Mouse (Mus musculus) spleen, adult 2 months (tissue): ENCODE data around the gene Med12l. TPM values are rescaled to one million over a fixed set of nuclear protein-coding genes. Genes with fewer than 3 reads are reported as not detected.

Experiments
- DNase-seq, 2 experiments: peaks; one replicate each; pipeline versions ENCODE4 v3.0.0 to v3.0.0-alpha.2; 2012 to 2021; ENCODE audit warnings: low spot score in 2 of 2, low read depth in 1 of 2
- H3K27ac ChIP-seq: fragments of 200-500 bp; 2 replicates; pipeline ENCODE4 v1.5.1; 2012; ENCODE audit warnings: low read length, inconsistent platforms; ENCODE audit not compliant: insufficient read depth
- H3K27me3 ChIP-seq: fragments of 200-500 bp; 2 replicates; pipeline ENCODE4 v1.6.1; 2012; ENCODE audit warnings: mild to moderate bottlenecking, moderate library complexity, low read length, inconsistent platforms; ENCODE audit not compliant: control insufficient read depth, insufficient read depth
- H3K36me3 ChIP-seq: fragments of 200-500 bp; 2 replicates; pipeline ENCODE4 v1.6.1; 2012; ENCODE audit warnings: mild to moderate bottlenecking, low read length, inconsistent platforms; ENCODE audit not compliant: control insufficient read depth, insufficient read depth
- H3K4me1 ChIP-seq: fragments of 200-500 bp; 2 replicates; pipeline ENCODE4 v1.6.1; 2011; ENCODE audit warnings: inconsistent platforms; ENCODE audit not compliant: control insufficient read depth, insufficient read depth, insufficient read length
- H3K4me3 ChIP-seq: fragments of 200-500 bp; 2 replicates; pipeline ENCODE4 v1.5.1; 2011; ENCODE audit warnings: mild to moderate bottlenecking, inconsistent platforms; ENCODE audit not compliant: insufficient read depth, insufficient read length; ENCODE audit errors: extremely low read depth
- CTCF ChIP-seq: fragments of 200-500 bp; IDR thresholded peaks from 2 replicates; pipeline ENCODE4 v1.5.1; 2011; ENCODE audit warnings: mild to moderate bottlenecking, inconsistent platforms; ENCODE audit not compliant: insufficient read depth, insufficient read length, insufficient replicate concordance; ENCODE audit errors: extremely low read depth
- POLR2A ChIP-seq: fragments of 200-500 bp; IDR thresholded peaks from 2 replicates; pipeline ENCODE4 v1.6.1; 2011; ENCODE audit warnings: low read depth, low read length, inconsistent platforms
- WGBS: fragments of 180-500 bp; shearing (Covaris S2); methylation state at CpG from one replicate; pipeline ENCODE4 v1.1.7; 2018; 5-methylcytosine and 5-hydroxymethylcytosine counted together
- polyA plus RNA-seq: library from polyadenylated mRNA; depleted of rRNA; stranded (reverse); fragments of >200 nt; gene quantifications from 2 replicates; pipeline ENCODE4 v1.2.3, GENCODE M21; 2012

The Med12l gene
- polyA plus RNA-seq, 1 experiment = 2.0 TPM

DNA sequence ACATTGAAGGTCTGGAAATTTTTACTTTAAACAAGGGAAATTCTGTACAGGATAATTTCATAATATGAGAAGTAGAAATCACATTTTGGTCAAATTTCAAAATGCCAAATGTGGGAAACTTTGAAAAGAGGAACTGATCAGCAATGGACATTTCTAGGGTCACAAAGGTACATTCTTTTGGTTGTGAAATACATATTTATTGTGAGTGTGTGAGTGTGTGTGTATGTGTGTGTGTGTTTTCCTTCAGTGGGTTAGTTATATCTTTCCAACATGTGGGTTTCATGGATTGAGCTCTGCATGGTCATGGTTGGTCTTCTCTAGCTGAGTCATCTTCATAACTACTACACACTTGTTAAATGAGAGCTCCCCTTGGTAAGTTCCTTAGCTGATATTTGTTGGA lies 206.8 kb downstream of the Med12l start:
- TF ChIP-seq POLR2A (no peak), CTCF (no peak)
- H3K4me1 ChIP-seq = peaks cover 8% of the 10 kb centered on the region; the same call in 1 of the 2 replicates

GRCm38 (mm10) chr3:59217211-59217610 lies 211.6 kb downstream of the Med12l start:
- no peak for DNase-seq
- no peaks in the 10 kb centered on the region for H3K36me3 ChIP-seq
- H3K27ac ChIP-seq = no peak overlapping the region
- H3K27me3 ChIP-seq = no peaks in the 10 kb centered on the region
- no peak for TF ChIP-seq CTCF
- no peak for TF ChIP-seq POLR2A
- no peaks in the 10 kb centered on the region; the same call in none of the 2 replicates for H3K4me1 ChIP-seq
- 94% methylated on average over 10 of the region's 10 CpGs for WGBS
- H3K4me3 ChIP-seq = no peak overlapping the region

More for the DNA sequence above, 206.8 kb downstream of the Med12l start:
- Histone ChIP-seq H3K4me3 (no peak overlapping the region), H3K27me3 (no peaks in the 10 kb centered on the region), H3K27ac (no peak overlapping the region; the same call in 1 of the 2 replicates), H3K36me3 (no peaks in the 10 kb centered on the region)
- DNase-seq = no peak

GRCm38 (mm10) chr3:59219326-59219725 lies 213.7 kb downstream of the Med12l start:
- DNase-seq = no peak
- H3K36me3 ChIP-seq = no peaks in the 10 kb centered on the region
- TF ChIP-seq POLR2A (no peak), CTCF (no peak)
- peaks cover under 1% of the 10 kb centered on the region for H3K4me1 ChIP-seq
- H3K4me3 ChIP-seq = no peak overlapping the region
- 42% methylated on average over 2 of the region's 2 CpGs for WGBS
- H3K27ac ChIP-seq = no peak overlapping the region
- H3K27me3 ChIP-seq = no peaks in the 10 kb centered on the region

DNA sequence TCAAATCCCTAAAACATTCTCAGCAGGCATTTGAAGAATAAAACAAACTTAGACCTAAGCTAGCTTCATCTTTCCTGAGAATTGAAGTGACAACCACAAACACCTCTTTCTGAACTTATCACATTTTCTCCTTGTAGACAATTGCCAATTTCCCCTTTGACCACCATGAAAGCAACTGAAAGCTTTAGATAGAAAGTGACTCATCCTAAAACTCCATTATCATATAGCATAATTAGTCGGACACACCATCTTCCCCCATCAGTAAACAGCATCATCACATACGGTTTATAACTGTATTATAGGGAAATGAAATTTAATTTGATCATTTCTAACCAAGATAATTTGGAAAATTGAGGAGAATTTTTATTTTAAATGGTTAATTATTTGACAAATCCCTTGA lies 216.7 kb downstream of the Med12l start:
- H3K27me3 ChIP-seq = no peaks in the 10 kb centered on the region
- H3K4me1 ChIP-seq = peaks cover 10% of the 10 kb centered on the region
- 71% methylated on average over 2 of the region's 2 CpGs for WGBS
- H3K4me3 ChIP-seq = no peak overlapping the region
- no peak overlapping the region for H3K27ac ChIP-seq
- no peak for TF ChIP-seq CTCF
- TF ChIP-seq POLR2A = no peak
- no peak for DNase-seq
- no peaks in the 10 kb centered on the region for H3K36me3 ChIP-seq

- Histone ChIP-seq H3K27me3 (no peaks in the 10 kb centered on the region), H3K4me1 (peaks cover 23% of the 10 kb centered on the region)
Observed at GRCm38 (mm10) chr3:59225411-59225810, 219.8 kb downstream of the Med12l start.

DNA sequence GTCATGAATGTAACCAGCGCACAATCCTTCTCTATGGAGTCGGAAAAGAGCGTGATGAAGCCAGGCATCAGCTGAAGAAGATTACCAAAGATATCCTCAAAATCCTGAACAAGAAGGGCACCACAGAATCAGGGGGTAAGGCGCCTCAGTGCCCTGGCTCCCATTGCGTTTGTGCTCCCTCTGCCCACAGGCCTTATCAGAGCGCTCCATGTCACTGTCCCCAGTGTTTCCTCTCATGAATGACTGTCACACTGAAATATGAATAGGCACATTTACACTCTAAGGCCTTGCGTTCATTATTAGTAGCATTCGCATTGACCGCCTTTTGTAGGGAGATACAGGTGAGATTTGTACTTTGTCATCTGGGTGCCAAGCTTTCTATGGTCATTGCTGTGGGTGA lies 222.1 kb downstream of the Med12l start:
- H3K27me3 ChIP-seq = no peaks in the 10 kb centered on the region
- no peak overlapping the region for H3K4me3 ChIP-seq
- H3K36me3 ChIP-seq = no peaks in the 10 kb centered on the region
- DNase-seq = no peak
- WGBS = 89% methylated on average over 9 of the region's 9 CpGs
- H3K4me1 ChIP-seq = peaks cover 27% of the 10 kb centered on the region
- TF ChIP-seq CTCF (no peak), POLR2A (no peak)
- H3K27ac ChIP-seq = no peak overlapping the region

More at GRCm38 (mm10) chr3:59225411-59225810, 219.8 kb downstream of the Med12l start:
- Histone ChIP-seq H3K27ac (no peak overlapping the region), H3K4me3 (no peak overlapping the region), H3K36me3 (no peaks in the 10 kb centered on the region)
- TF ChIP-seq POLR2A (no peak), CTCF (no peak)
- DNase-seq = no peak

DNA sequence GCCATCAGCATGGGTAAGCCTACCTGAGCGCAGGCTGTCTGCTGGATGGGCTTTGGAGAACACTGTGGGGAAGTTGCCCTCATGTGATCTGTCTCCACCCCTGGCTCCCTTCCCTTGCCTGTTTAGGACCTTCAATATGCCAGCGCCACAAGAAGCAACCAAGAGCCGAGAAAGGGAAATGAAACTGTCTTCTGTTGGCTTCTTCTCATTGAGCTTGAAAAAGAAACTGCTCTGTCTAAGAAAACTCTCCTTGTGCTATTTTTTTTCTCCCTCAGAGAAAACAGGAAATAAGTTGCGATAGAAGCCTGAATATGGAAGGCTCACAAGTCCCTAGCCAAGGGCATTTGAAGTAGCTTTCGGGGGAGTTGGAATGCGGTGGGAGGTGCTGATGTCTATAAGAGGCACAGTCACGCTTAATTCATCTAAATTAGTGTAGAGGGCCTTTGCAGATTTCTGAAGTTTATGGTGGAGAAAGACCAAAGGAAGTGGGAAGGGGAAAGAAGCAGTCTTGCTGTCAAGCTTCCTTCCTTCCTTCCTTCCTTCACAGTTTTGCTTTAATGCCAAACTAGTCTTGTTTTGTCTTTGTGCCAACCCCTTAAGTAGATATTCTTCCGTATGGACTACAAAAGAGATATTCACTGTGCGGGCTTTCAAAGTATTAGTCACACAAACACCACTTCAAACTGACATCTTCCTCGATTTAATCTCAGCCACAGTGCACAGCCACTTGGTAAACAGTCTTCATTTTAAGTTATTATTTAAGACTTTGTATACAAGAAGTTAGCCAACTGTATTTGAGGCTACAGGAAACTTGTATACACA lies 223.3 kb downstream of the Med12l start:
- Histone ChIP-seq H3K36me3 (no peaks in the 10 kb centered on the region), H3K27ac (peak overlapping the region; percentile 84), H3K27me3 (no peaks in the 10 kb centered on the region), H3K4me3 (no peak overlapping the region), H3K4me1 (peaks cover 27% of the 10 kb centered on the region)
- WGBS = 5% methylated on average over 10 of the region's 10 CpGs
- DNase-seq = peak; percentile 51 to 62
- TF ChIP-seq CTCF = no peak
- no peak for TF ChIP-seq POLR2A
